Mouse (Mus musculus) neural tube, embryonic 14.5 days (tissue): ENCODE measurements around the gene Asphd1. TPM values are rescaled to one million over a fixed set of nuclear protein-coding genes. Genes with fewer than 3 reads are reported as not detected.

Experiments used
- polyA plus RNA-seq: library from polyadenylated mRNA; unstranded; fragments of >200 nt; fragmentation: Nextera tagmentation; extraction: Ambion mirVana; gene quantifications from 2 replicates; pipeline ENCODE4 v1.2.1, GENCODE M21; 2014

Asphd1 gene
- polyA plus RNA-seq, 1 experiment from 2014 or later = 10.6 TPM

Other genes with a start within 250 kb of the Asphd1 start
- gene Coro1a, start 241.8 kb downstream of the Asphd1 start, polyA plus RNA-seq = 98.8 and 104 TPM in 2 replicates
- 85.0 and 85.9 TPM in 2 replicates for gene Mapk3, start 190.0 kb downstream of the Asphd1 start, polyA plus RNA-seq
- gene Gdpd3, start 183.2 kb downstream of the Asphd1 start, polyA plus RNA-seq = 1.8 and 2.4 TPM in 2 replicates
- gene Ypel3, start 172.6 kb downstream of the Asphd1 start, polyA plus RNA-seq = 219 and 246 TPM in 2 replicates
- gene Tbx6, start 168.1 kb downstream of the Asphd1 start, polyA plus RNA-seq = 0.27 and 0.55 TPM in 2 replicates
- gene Ppp4c, start 157.1 kb downstream of the Asphd1 start, polyA plus RNA-seq = 154 and 168 TPM in 2 replicates
- 50.9 and 64.4 TPM in 2 replicates for gene Fam57b, start 151.9 kb downstream of the Asphd1 start, polyA plus RNA-seq
- not detected in 2 replicates for gene 4930451I11Rik, start 117.9 kb downstream of the Asphd1 start, polyA plus RNA-seq
- 18.4 and 20.2 TPM in 2 replicates for gene Doc2a, start 102.2 kb downstream of the Asphd1 start, polyA plus RNA-seq
- 11.0 and 15.2 TPM in 2 replicates for gene Hirip3, start 87.6 kb downstream of the Asphd1 start, polyA plus RNA-seq
- 86.7 and 92.4 TPM in 2 replicates for gene Ino80e, start 87.2 kb downstream of the Asphd1 start, polyA plus RNA-seq
- 28.9 and 36.5 TPM in 2 replicates for gene Taok2, start 64.9 kb downstream of the Asphd1 start, polyA plus RNA-seq
- 29.4 and 32.2 TPM in 2 replicates for gene Tmem219, start 26.7 kb downstream of the Asphd1 start, polyA plus RNA-seq
- 92.9 and 103 TPM in 2 replicates for gene Kctd13, start 20.7 kb downstream of the Asphd1 start, polyA plus RNA-seq
- 70.9 and 85.0 TPM in 2 replicates for gene Sez6l2, start 981 bp upstream of the Asphd1 start, polyA plus RNA-seq
- 105 and 107 TPM in 2 replicates for gene Cdipt, start 26.3 kb upstream of the Asphd1 start, polyA plus RNA-seq
- gene Cdiptos, start 26.5 kb upstream of the Asphd1 start, polyA plus RNA-seq = 0.86 and 1.2 TPM in 2 replicates
- gene Mvp, start 65.0 kb upstream of the Asphd1 start, polyA plus RNA-seq = 2.4 and 4.8 TPM in 2 replicates
- not detected in 2 replicates for gene Pagr1b, start 66.9 kb upstream of the Asphd1 start, polyA plus RNA-seq
- gene Pagr1a, start 67.8 kb upstream of the Asphd1 start, polyA plus RNA-seq = 30.4 and 46.9 TPM in 2 replicates
- 36.3 and 60.2 TPM in 2 replicates for gene Gm42742, start 71.5 kb upstream of the Asphd1 start, polyA plus RNA-seq
- 41.4 and 63.5 TPM in 2 replicates for gene Prrt2, start 71.6 kb upstream of the Asphd1 start, polyA plus RNA-seq
- gene Maz, start 77.5 kb upstream of the Asphd1 start, polyA plus RNA-seq = 61.7 and 64.8 TPM in 2 replicates
- 12.7 and 13.9 TPM in 2 replicates for gene Kif22, start 92.9 kb upstream of the Asphd1 start, polyA plus RNA-seq
- not detected in 2 replicates for gene Zg16, start 137.7 kb upstream of the Asphd1 start, polyA plus RNA-seq
- gene AI467606, start 141.8 kb upstream of the Asphd1 start, polyA plus RNA-seq = 1.4 and 1.6 TPM in 2 replicates
- 0.88 TPM in 1 of 2 replicates, not detected in the other for gene Qprt, start 172.6 kb upstream of the Asphd1 start, polyA plus RNA-seq
- not detected in 2 replicates for gene Spn, start 188.2 kb upstream of the Asphd1 start, polyA plus RNA-seq
- gene Cd2bp2, start 246.5 kb upstream of the Asphd1 start, polyA plus RNA-seq = 58.1 and 71.9 TPM in 2 replicates